Mouse (Mus musculus) frontal cortex, postnatal 36 days (tissue): ENCODE results near the gene Eif2d.

Experiments
- DNase-seq, 2 experiments: peaks; one replicate each; pipeline ENCODE4 v3.0.0; 2022; ENCODE audit warnings: low spot score in 2 of 2

The Eif2d gene

DNA sequence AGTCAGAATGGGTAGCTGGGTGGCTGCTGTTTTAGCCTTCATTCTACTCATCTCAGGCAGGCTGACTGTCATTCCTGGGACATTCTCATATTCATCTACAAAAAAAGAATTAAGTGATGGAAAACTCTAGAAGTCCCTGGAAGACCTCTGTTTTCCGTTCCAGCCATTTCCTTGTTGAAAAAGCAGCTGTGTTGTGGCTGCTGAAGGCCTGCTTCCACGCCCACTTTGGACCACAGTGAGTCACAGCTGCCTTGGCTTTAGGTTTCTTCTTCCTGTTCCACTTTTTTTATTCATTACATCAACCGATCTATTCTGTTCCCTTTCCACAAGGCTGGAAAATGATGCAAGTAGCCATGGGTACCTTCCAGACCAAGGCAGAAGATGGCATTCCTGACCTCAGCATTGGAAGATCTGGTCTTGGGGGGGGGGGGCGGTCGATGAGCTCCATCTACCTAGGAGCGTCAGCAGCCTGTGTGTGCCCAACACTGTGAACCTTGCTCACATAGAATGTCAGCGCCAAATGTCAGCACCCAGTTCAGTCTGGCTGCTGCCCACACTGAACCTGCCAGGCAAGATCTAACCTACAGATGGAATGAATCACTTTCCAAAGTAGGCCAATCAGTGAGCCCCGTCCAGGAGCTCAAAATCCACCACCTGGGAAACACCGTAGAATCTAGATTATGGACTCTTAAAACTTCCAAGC, 31.4 kb downstream of the Eif2d start:
- no peak for DNase-seq

DNA sequence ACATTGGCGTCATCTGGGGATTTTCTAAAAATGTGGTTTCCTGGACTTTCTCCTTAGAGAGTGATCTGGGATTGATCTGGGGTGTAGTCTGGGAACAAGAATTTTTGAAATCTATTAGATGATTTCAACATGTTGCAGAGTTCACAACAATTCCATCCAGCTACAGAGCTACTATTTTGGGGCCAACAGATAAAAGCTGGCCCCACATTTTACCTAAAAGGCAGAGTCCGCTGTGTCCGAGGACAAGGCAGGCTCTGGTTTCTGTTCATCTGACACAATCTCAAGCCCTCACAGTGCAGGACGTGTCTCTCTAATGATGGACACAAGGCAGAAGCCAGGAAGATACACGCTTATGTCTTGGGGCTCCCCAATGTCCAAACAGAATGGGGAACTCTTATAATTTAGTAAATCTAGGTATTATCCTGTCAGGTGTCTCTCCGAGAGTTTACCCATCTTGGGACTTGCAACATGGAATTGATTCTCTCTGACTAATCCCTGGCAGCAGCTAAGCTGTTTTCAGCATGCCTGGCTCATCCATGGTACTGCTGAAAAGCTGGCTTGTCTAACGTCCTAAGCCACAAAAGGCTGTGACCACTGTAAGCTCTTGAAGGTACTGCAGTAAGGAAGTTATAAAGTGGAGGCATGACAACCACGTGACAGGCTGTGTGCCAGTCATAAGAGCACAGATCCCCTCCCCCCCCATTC, 32.1 kb downstream of the Eif2d start:
- no peak for DNase-seq

DNA sequence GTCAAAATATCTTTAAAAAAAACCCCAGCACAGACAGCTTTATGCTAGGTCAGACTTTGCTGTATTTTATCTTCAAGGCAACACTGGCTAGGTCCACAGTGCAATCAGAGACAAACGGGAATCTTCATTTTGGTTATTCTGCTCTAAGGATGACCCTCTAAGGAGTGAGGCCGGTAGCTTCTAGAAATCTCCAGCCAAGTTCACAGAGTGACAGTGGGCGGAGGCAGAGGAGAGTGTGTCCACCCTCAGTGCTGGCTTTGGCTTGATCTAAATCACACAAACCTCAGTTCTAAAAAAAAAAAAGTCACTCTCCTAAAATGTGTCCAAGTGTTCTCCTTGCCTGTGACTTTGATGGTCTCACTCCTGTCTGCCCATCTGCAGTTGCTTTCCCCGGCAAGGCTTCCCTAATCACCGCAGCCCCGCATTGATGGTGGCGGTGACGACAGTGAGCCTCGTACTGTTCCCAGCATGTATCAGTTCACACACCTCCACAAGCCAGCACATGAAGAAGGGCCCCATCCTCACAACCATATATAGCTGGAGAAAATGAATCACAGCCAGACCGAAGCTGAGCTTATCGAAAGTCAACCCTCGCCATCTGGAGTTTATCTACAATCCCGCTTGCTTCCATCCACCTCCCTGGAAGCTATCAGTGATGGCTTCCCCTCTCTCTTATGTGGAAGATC, 33.0 kb downstream of the Eif2d start:
- peak; percentile 59 to 73 for DNase-seq

DNA sequence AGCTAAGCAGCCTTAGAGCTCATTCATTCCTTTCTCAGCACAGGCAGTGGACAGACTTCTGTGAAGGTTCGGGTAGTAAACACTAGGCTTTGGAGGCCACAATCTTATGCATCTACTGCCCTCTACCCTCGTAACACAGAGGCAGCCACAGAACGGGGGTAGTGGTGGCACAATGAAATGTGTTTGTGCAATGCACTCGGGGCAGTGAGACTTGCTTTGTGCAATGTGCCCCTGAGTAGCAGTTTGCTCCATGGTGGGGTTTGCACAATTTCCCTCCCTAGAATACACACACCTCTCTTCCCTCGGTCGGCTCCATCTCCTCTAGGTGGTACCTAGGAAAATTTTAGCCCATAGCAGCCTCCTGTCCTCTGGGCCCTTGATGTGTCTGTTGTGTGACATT, 34.0 kb downstream of the Eif2d start:
- no peak for DNase-seq

DNA sequence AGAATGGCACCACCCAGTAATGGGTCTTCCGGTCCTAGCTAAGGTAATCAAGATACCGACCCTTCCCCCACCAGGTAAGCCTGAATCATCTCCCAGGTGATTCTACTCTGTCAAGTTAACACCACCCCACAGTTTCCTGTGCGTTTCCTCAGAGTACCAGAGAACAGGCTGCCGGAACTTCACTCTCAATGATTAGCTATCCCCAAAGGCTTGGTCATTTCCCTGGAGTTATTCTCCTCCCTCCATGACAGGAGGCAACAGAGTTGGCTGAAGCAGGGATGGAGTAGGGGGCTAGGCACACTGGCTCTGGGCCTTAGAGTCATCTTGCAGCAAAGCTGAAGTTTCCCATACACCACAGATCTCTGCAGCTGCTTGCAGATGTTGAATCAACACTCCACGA, 34.9 kb downstream of the Eif2d start:
- DNase-seq, result no peak

GRCm38 (mm10) chr1:131188655-131189054, 35.7 kb downstream of the Eif2d start:
- DNase-seq, result no peak

DNA sequence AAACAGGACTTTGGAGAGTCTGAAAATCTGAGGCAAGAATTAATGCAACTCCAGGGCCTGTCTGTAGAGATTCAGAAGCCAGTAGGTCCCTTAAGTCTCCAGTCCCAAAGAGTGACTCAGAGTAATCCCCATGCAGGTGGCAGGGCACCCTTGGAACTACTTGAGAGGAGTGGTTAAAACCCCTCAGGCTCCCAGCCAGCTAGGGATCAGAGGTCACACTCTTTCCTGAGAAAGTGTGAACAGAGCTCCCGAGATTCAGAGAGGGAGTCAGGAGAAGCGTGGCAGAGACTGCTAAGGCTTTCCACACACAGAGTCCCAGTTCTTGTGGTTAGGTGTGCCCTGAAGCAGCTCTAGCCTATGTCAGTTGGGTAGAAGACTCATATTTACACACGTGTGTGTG, 40.8 kb downstream of the Eif2d start:
- DNase-seq, result no peak

DNA sequence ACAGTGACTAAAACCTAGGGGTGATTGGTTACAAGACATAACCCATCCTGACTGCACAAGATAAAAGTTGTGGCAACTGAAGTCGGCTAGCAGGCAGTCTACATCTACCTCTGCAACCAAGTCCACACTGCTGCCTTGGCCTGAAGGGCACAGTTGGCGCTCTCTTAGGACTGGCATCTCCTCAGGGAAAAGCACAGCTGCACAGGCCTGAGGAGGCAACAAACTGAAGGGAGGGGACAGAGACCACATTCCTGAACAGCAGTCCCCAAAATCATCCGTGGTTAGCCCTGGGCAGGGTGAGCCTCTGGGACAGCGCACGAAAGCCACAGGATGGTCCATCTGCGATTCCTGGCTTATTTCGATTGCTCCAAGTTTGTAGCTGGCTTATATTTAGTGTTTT, 42.7 kb downstream of the Eif2d start:
- no peak for DNase-seq

- DNase-seq, result no peak
Observed at GRCm38 (mm10) chr1:131196107-131196506, 43.1 kb downstream of the Eif2d start.

DNA sequence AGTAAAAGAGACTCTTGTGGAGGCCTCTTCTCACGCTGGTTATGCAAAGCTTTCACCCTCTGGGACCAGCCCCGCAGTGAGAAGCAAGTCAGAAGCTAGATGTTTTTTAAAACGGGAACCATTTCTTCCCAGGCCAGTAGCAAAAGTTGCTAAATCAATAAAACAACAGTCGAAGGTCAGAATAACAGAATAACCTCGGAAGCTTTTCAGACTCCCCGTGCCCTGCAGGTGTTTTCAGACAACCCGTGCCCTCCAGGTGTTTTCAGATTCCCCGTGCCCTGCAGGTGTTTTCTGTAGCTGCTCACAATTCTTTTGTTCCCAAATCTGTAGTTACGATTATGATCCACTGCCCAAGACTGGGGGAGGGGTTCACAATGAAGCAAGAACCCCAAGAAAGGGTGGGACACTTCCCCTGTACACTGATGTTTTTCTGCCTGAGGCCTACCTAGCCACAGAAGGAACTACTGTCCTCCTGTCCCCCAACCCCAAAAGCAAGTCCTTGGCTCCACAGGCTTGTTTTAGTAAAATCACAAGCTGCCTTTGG, 45.5 kb downstream of the Eif2d start:
- no peak for DNase-seq

- no peak for DNase-seq
Observed at GRCm38 (mm10) chr1:131199118-131199821, 46.3 kb downstream of the Eif2d start.

DNA sequence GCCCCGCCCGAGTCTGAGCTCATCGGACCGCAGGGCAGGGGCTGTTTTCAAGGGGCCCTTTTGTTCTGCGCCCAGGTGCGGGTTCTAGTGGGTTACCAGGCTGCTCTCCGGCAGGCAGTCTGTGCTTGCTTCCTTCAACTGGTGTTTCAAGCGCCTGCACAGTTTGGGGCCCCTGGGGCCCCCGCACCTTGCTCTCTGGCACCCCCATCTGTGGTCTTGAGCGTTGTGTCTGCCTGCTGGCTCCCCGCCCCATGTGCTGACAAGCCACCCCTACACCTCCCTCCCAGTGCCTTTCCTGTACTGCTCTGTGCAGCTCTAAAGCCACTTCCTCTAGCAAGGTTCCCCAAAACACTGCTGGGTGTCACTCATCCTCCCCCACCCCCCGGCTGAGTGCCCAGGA, 47.0 kb downstream of the Eif2d start:
- no peak for DNase-seq

GRCm38 (mm10) chr1:131200588-131200987, 47.6 kb downstream of the Eif2d start:
- DNase-seq, result no peak

GRCm38 (mm10) chr1:131201391-131201790, 48.4 kb downstream of the Eif2d start:
- no peak for DNase-seq

DNA sequence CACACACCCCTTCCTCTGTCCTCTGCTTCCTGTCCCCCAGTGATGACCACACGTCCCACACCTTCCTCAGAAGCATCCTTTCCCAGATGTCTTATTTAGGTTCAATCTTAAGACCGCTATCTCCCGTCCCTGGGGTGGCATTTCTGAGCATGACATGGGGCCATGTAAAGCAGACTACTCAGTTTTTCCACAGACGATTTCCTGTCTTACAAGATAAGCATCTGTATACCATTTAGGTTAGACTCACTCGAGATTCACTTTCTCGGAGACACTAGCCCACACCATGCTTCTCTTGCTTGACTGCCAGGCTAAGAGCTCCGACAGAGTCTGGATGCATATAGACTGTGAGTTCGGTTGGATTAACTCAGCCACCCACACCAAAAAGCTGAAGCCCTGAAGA, 51.5 kb downstream of the Eif2d start:
- DNase-seq, result no peak

GRCm38 (mm10) chr1:131206342-131206741, 53.4 kb downstream of the Eif2d start:
- DNase-seq, result no peak

- DNase-seq, result no peak
Observed at GRCm38 (mm10) chr1:131207531-131207930, 54.5 kb downstream of the Eif2d start.

GRCm38 (mm10) chr1:131208081-131208480, 55.1 kb downstream of the Eif2d start:
- no peak for DNase-seq

- no peak for DNase-seq
Observed at GRCm38 (mm10) chr1:131208800-131209199, 55.8 kb downstream of the Eif2d start.

DNA sequence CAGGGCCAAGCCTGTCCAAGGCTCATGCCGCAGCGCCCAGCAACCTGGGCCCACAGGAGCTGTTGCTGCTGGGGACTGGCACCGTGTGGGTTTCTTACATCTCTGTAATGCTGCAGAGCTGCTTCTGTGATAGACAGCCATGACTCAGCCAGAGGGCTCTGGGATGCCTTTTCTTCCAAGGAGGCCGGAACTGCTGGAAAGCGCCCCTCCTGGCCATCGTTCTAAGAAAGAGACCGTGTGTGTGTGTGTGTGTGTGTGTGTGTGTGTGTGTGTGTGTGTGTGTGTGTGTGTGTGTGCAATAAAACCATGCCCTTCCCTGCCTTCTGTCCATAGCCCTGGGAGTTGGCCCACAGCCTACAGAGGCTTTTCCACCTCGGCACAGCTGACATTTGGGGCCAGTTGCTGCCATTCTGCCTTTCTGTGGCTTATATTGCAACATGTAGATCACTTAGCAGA, 57.0 kb downstream of the Eif2d start:
- no peak for DNase-seq

DNA sequence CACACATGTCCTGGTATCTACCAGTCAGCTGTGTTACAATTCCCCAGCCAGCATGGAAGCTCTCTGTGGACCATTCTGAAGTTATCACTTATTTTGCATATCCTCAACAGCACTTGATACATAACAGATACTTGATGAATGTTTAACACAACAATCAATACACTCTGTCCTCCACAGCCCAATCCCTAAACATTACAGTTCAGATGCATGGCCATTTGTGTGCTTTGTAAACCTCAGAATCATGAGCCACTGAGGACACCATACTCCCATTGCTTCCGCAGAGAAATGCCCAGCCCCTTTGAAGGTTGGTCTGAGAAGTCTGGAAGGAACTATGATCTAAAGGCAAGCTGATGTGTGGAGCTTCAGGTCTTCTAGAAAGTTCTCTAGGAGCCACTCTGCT, 58.7 kb downstream of the Eif2d start:
- DNase-seq, result no peak

GRCm38 (mm10) chr1:131212956-131213355, 60.0 kb downstream of the Eif2d start:
- DNase-seq, result no peak
